Mouse (Mus musculus) CH12.LX (cell line): Measurements from ENCODE around the gene Qsox1. TPM values are rescaled to one million over a fixed set of nuclear protein-coding genes. Genes with fewer than 3 reads are reported as not detected.

Experiments used
- DNase-seq: peaks from one replicate; pipeline ENCODE4 v3.0.0-alpha.2; 2013; ENCODE audit errors: extremely low read depth
- H3K27ac ChIP-seq: 2 replicates; pipeline ENCODE4 v1.5.1; 2012; ENCODE audit warnings: low read depth, mild to moderate bottlenecking, control low read depth, moderate library complexity; ENCODE audit not compliant: insufficient read depth
- H3K27me3 ChIP-seq: replicated peaks from 2 replicates; pipeline ENCODE3; 2012; ENCODE audit warnings: inconsistent platforms
- H3K36me3 ChIP-seq, 2 experiments: replicated peaks in 1 of 2; 2 replicates each; pipeline versions ENCODE3 to v1.6.1; 2012; ENCODE audit warnings: inconsistent platforms in 1 of 2, low read length in 1 of 2, mild to moderate bottlenecking in 1 of 2, mixed read lengths in 1 of 2, moderate library complexity in 1 of 2; ENCODE audit not compliant: control insufficient read depth in 1 of 2, insufficient read depth in 1 of 2
- H3K4me1 ChIP-seq, 2 experiments: 2 replicates each; pipeline ENCODE4 v1.6.1; 2012; ENCODE audit warnings: inconsistent platforms in 1 of 2, moderate library complexity in 1 of 2; ENCODE audit not compliant: insufficient read depth in 2 of 2, control insufficient read depth in 1 of 2
- H3K4me2 ChIP-seq: 2 replicates; pipeline ENCODE4 v1.6.1; 2012; ENCODE audit warnings: low read depth, mild to moderate bottlenecking, control low read depth; ENCODE audit not compliant: poor library complexity, insufficient read depth, severe bottlenecking
- H3K4me3 ChIP-seq, 3 experiments: fragments of 150-350 bp in 1 of 3; sonication (generic) in 1 of 3; replicated peaks in 1 of 3; 2 replicates each; pipeline versions ENCODE3 to v1.5.1; 2011 to 2012; ENCODE audit warnings: low read depth in 2 of 3, low read length in 2 of 3, mild to moderate bottlenecking in 2 of 3, moderate library complexity in 2 of 3, control low read depth in 1 of 3, improper control_type of control experiment in 1 of 3, inconsistent platforms in 1 of 3, mixed read lengths in 1 of 3; ENCODE audit not compliant: poor library complexity in 1 of 3
- H3K79me2 ChIP-seq: replicated peaks from 2 replicates; pipeline ENCODE4 v1.6.1; 2012; ENCODE audit warnings: mild to moderate bottlenecking, moderate library complexity; ENCODE audit not compliant: control insufficient read depth, poor library complexity, insufficient read depth, severe bottlenecking; ENCODE audit errors: extremely low read depth
- H3K9ac ChIP-seq: 2 replicates; pipeline ENCODE4 v1.6.1; 2012; ENCODE audit warnings: low read depth, mild to moderate bottlenecking, control low read depth, moderate library complexity; ENCODE audit not compliant: insufficient read depth
- H3K9me3 ChIP-seq: replicated peaks from 2 replicates; pipeline ENCODE3; 2012; ENCODE audit warnings: low read length, inconsistent platforms, mixed read lengths
- BHLHE40 ChIP-seq: IDR thresholded peaks from 2 replicates; pipeline ENCODE4 v1.6.1; 2011; ENCODE audit warnings: mild to moderate bottlenecking, low read depth, low read length, improper control_type of control experiment
- CTCF ChIP-seq, 2 experiments: IDR thresholded peaks in 1 of 2; conservative IDR thresholded peaks in 1 of 2; 2 replicates each; pipeline ENCODE4 v1.5.1; 2011 to 2012; ENCODE audit warnings: low read depth in 2 of 2, low read length in 2 of 2, improper control_type of control experiment in 1 of 2, inconsistent platforms in 1 of 2, mild to moderate bottlenecking in 1 of 2, moderate library complexity in 1 of 2
- E2F4 ChIP-seq: IDR thresholded peaks from 2 replicates; pipeline ENCODE4 v1.6.1; 2011; ENCODE audit warnings: low read depth, low read length, improper control_type of control experiment; ENCODE audit not compliant: insufficient replicate concordance
- GABPA ChIP-seq: IDR thresholded peaks from 2 replicates; pipeline ENCODE4 v1.6.1; 2012; ENCODE audit warnings: low read depth, low read length, improper control_type of control experiment, inconsistent platforms; ENCODE audit not compliant: insufficient replicate concordance
- IRF4 ChIP-seq: IDR thresholded peaks from 2 replicates; pipeline ENCODE4 v1.6.1; 2014; ENCODE audit warnings: low read depth, mild to moderate bottlenecking, inconsistent platforms, low read length, improper control_type of control experiment
- JUND ChIP-seq: conservative IDR thresholded peaks from 2 replicates; pipeline ENCODE4 v1.6.1; 2011; ENCODE audit warnings: low read depth, low read length, improper control_type of control experiment
- KAT2A ChIP-seq: IDR thresholded peaks from 2 replicates; pipeline ENCODE4 v1.6.1; 2012; ENCODE audit warnings: low read length, improper control_type of control experiment, inconsistent platforms; ENCODE audit not compliant: insufficient replicate concordance
- MAFK ChIP-seq: IDR thresholded peaks from 2 replicates; pipeline ENCODE4 v1.6.1; 2011; ENCODE audit warnings: low read length, improper control_type of control experiment; ENCODE audit not compliant: insufficient replicate concordance
- MAZ ChIP-seq: IDR thresholded peaks from 2 replicates; pipeline ENCODE4 v1.6.1; 2012; ENCODE audit warnings: low read depth, mild to moderate bottlenecking, inconsistent platforms, low read length, improper control_type of control experiment, moderate library complexity
- MXI1 ChIP-seq: IDR thresholded peaks from 2 replicates; pipeline ENCODE4 v1.6.1; 2011; ENCODE audit warnings: mild to moderate bottlenecking, low read depth, low read length, improper control_type of control experiment
- NELFE ChIP-seq: IDR thresholded peaks from 2 replicates; pipeline ENCODE4 v1.6.1; 2011; ENCODE audit warnings: low read depth, low read length, improper control_type of control experiment
- PAX5 ChIP-seq: IDR thresholded peaks from 2 replicates; pipeline ENCODE4 v1.6.1; 2012; ENCODE audit warnings: low read length, inconsistent platforms, mixed read lengths
- RCOR1 ChIP-seq: conservative IDR thresholded peaks from 2 replicates; pipeline ENCODE4 v1.6.1; 2012; ENCODE audit warnings: low read depth, mild to moderate bottlenecking, inconsistent platforms, low read length, improper control_type of control experiment
- SIN3A ChIP-seq: IDR thresholded peaks from 2 replicates; pipeline ENCODE4 v1.6.1; 2012; ENCODE audit warnings: low read length, improper control_type of control experiment, inconsistent platforms
- SMC3 ChIP-seq: IDR thresholded peaks from 2 replicates; pipeline ENCODE4 v1.6.1; 2011; ENCODE audit warnings: low read depth, low read length, improper control_type of control experiment
- TBP ChIP-seq: conservative IDR thresholded peaks from 2 replicates; pipeline ENCODE4 v1.6.1; 2011; ENCODE audit warnings: low read depth, low read length, improper control_type of control experiment
- TCF12 ChIP-seq: IDR thresholded peaks from 2 replicates; pipeline ENCODE4 v1.6.1; 2014; ENCODE audit warnings: low read depth, mild to moderate bottlenecking, inconsistent platforms, low read length, improper control_type of control experiment
- UBTF ChIP-seq: IDR thresholded peaks from 2 replicates; pipeline ENCODE4 v1.6.1; 2012; ENCODE audit warnings: low read depth, mild to moderate bottlenecking, inconsistent platforms, low read length, improper control_type of control experiment, moderate library complexity
- USF1 ChIP-seq: IDR thresholded peaks from 2 replicates; pipeline ENCODE4 v1.6.1; 2014; ENCODE audit warnings: low read depth, mild to moderate bottlenecking, inconsistent platforms, low read length, improper control_type of control experiment
- USF2 ChIP-seq: conservative IDR thresholded peaks from 2 replicates; pipeline ENCODE4 v1.6.1; 2011; ENCODE audit warnings: low read depth, low read length, improper control_type of control experiment
- ZKSCAN1 ChIP-seq: IDR thresholded peaks from 2 replicates; pipeline ENCODE4 v1.6.1; 2012; ENCODE audit warnings: low read depth, inconsistent platforms, low read length, improper control_type of control experiment, borderline replicate concordance
- ZNF384 ChIP-seq: IDR thresholded peaks from 2 replicates; pipeline ENCODE4 v1.6.1; 2012; ENCODE audit warnings: low read depth, low read length, improper control_type of control experiment, inconsistent platforms
- dilution Hi-C: fragments of 300-500 bp; cut with MboI; formaldehyde crosslinking; loops from 2 replicates; pipeline ENCODE4 v1.14.3; 2020; ENCODE audit warnings: low sequenced_read_pairs; ENCODE audit not compliant: extremely low pct_unique_long_range_greater_than_20kb, extremely low pct_ligation_motif_present
- in situ Hi-C: fragments of 300-500 bp; cut with MboI; formaldehyde crosslinking; loops from 3 replicates; pipeline ENCODE4 v1.14.3; 2019; ENCODE audit warnings: low sequenced_read_pairs, low pct_ligation_motif_present, low pct_unique_long_range_greater_than_20kb, mixed read lengths
- polyA plus RNA-seq: library from polyadenylated mRNA; unstranded; fragments of >175 nt; gene quantifications from 2 replicates; pipeline ENCODE4 v1.2.1, GENCODE M21; 2012; ENCODE audit warnings: low read depth; ENCODE audit not compliant: insufficient read length
- total RNA-seq, 2 experiments: library from RNA; depleted of rRNA; stranded (reverse); fragments of 300-350 nt in 1 of 2; fragments of >200 nt in 1 of 2; gene quantifications; 2 replicates each; pipeline ENCODE4 v1.2.3; 2012 to 2014

Qsox1 gene
- total and polyA plus RNA-seq, 3 experiments = 8.6 to 13.7 (median 11.6) TPM

DNA sequence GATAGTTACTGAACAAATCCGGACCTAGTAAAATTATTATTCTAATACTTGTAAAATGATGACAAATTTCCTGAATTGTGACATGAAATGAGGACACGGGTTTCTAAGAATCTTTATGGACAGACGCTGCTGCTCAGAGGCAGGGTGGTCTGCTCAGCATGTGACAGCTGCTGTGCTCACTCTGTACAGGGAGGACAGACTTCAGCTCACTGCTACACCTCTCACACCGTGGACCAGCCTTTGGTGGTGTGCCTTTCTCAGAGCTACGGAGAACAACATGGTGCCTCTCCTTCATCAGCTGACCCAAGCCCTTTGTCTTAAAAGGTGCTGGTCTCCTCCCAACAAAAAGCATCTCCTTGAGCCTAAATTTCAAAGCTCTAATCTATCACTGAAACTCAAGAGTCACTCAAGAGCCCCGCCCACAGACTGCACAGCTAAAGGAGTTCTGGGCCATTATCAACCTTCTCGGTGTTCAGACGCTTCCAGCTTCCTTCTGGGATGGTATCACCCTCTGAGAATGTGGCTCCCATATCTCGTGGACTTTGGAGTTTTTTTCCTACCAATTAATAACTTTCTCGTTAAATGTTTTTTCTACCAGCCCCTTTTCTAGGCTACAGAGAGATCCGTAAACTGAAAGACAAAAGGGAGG, 15.8 kb downstream of the Qsox1 start:
- Histone ChIP-seq H3K4me1 (no peaks in the 10 kb centered on the region), H3K4me2 (no peak overlapping the region), H3K9me3 (peaks cover 5% of the 10 kb centered on the region), H3K79me2 (no peaks in the 10 kb centered on the region), H3K27ac (no peak overlapping the region), H3K9ac (no peak overlapping the region), H3K4me3 (no peak overlapping the region), H3K36me3 (peaks cover 3 to 66% of the 10 kb centered on the region in 2 experiments), H3K27me3 (no peaks in the 10 kb centered on the region)
- in situ Hi-C loops (no loop called here), dilution Hi-C loops (no loop called here)
- TF ChIP-seq KAT2A (no peak), ZNF384 (no peak), MAFK (no peak), IRF4 (no peak), ZKSCAN1 (no peak), TBP (no peak), SMC3 (no peak), USF1 (no peak), PAX5 (no peak), UBTF (no peak), USF2 (no peak), RCOR1 (no peak), SIN3A (no peak), GABPA (no peak), MXI1 (no peak), MAZ (no peak), JUND (no peak)
- no peak for DNase-seq

- H3K4me2 ChIP-seq = no peak overlapping the region
- no peak for DNase-seq
- H3K9ac ChIP-seq = no peak overlapping the region
- no peak overlapping the region for H3K4me3 ChIP-seq
- H3K4me1 ChIP-seq = no peaks in the 10 kb centered on the region
- peaks cover 5 to 64% of the 10 kb centered on the region in 2 experiments for H3K36me3 ChIP-seq
- H3K27ac ChIP-seq = no peak overlapping the region
- H3K9me3 ChIP-seq = peaks cover 5% of the 10 kb centered on the region
- no peak for TF ChIP-seq MXI1
- TF ChIP-seq NELFE = no peak
- no peak for TF ChIP-seq E2F4
- no peak for TF ChIP-seq BHLHE40
- no peak for TF ChIP-seq TCF12
- no peak for TF ChIP-seq CTCF (conservative IDR thresholded peaks at IDR 0.05 in 1 of 2, IDR thresholded peaks at IDR 0.05 in 1 of 2; ENCODE audit: low read depth in 2 of 2, low read length in 2 of 2)
- no peak for TF ChIP-seq USF1
- TF ChIP-seq JUND = no peak
- in situ Hi-C loops = no loop called here
- H3K79me2 ChIP-seq = no peaks in the 10 kb centered on the region
- dilution Hi-C loops = no loop called here
- no peaks in the 10 kb centered on the region for H3K27me3 ChIP-seq
These were observed 16.9 kb downstream of the Qsox1 start for GRCm38 (mm10) chr1:155795791-155796233.
